Mouse (Mus musculus) liver, adult 2 months (tissue): ENCODE data around the gene Rnf168. TPM values are rescaled to one million over a fixed set of nuclear protein-coding genes. Genes with fewer than 3 reads are reported as not detected.

ENCODE experiments used
- DNase-seq: peaks from one replicate; pipeline ENCODE4 v3.0.0-alpha.2; 2011; ENCODE audit warnings: low read depth, low spot score; ENCODE audit errors: extremely low read depth
- H3K27ac ChIP-seq: fragments of 200-500 bp; replicated peaks from 2 replicates; pipeline ENCODE4 v1.5.1; 2012; ENCODE audit warnings: low read depth, mild to moderate bottlenecking, control low read depth, inconsistent platforms, low read length; ENCODE audit not compliant: insufficient read depth
- H3K27me3 ChIP-seq: fragments of 200-500 bp; 2 replicates; pipeline ENCODE4 v1.6.1; 2012; ENCODE audit warnings: mild to moderate bottlenecking, moderate library complexity, low read length, inconsistent platforms; ENCODE audit not compliant: control insufficient read depth, insufficient read depth
- H3K36me3 ChIP-seq: fragments of 200-500 bp; 2 replicates; pipeline ENCODE4 v1.6.1; 2012; ENCODE audit warnings: low read length, inconsistent platforms; ENCODE audit not compliant: control insufficient read depth, insufficient read depth
- H3K4me1 ChIP-seq: fragments of 200-500 bp; 2 replicates; pipeline ENCODE4 v1.6.1; 2011; ENCODE audit warnings: low read length; ENCODE audit not compliant: control insufficient read depth, insufficient read depth
- H3K4me3 ChIP-seq: fragments of 200-500 bp; 2 replicates; pipeline ENCODE4 v1.5.1; 2011; ENCODE audit warnings: low read depth, mild to moderate bottlenecking, control low read depth, low read length, moderate library complexity; ENCODE audit not compliant: insufficient read depth
- H3K79me2 ChIP-seq: fragments of 200-500 bp; 2 replicates; pipeline ENCODE4 v1.6.1; 2012; ENCODE audit warnings: inconsistent platforms, mild to moderate bottlenecking, low read length, moderate library complexity; ENCODE audit not compliant: control insufficient read depth, insufficient read depth
- H3K9ac ChIP-seq: fragments of 200-500 bp; 2 replicates; pipeline ENCODE4 v1.6.1; 2012; ENCODE audit warnings: low read depth, mild to moderate bottlenecking, control low read depth, inconsistent platforms, low read length
- CTCF ChIP-seq: fragments of 200-500 bp; IDR thresholded peaks from 2 replicates; pipeline ENCODE4 v1.5.1; 2011; ENCODE audit warnings: low read depth, low read length, control low read depth
- POLR2A ChIP-seq: fragments of 200-500 bp; IDR thresholded peaks from 2 replicates; pipeline ENCODE4 v1.6.1; 2011; ENCODE audit warnings: low read length, control low read depth; ENCODE audit not compliant: insufficient read depth; ENCODE audit errors: extremely low read depth
- WGBS: fragments of 180-500 bp; shearing (Covaris S2); methylation state at CpG from one replicate; pipeline ENCODE4 v1.1.7; 2018; 5-methylcytosine and 5-hydroxymethylcytosine counted together
- polyA plus RNA-seq: library from polyadenylated mRNA; depleted of rRNA; stranded (reverse); fragments of >200 nt; gene quantifications from 2 replicates; pipeline ENCODE4 v1.2.3, GENCODE M21; 2012
- total RNA-seq: library from RNA; depleted of rRNA; stranded (reverse); fragments of >200 nt; gene quantifications from 2 replicates; pipeline ENCODE4 v1.2.3, GENCODE M21; 2014

Gene Rnf168
- total and polyA plus RNA-seq, 2 experiments = 5.1 to 7.3 TPM

DNA sequence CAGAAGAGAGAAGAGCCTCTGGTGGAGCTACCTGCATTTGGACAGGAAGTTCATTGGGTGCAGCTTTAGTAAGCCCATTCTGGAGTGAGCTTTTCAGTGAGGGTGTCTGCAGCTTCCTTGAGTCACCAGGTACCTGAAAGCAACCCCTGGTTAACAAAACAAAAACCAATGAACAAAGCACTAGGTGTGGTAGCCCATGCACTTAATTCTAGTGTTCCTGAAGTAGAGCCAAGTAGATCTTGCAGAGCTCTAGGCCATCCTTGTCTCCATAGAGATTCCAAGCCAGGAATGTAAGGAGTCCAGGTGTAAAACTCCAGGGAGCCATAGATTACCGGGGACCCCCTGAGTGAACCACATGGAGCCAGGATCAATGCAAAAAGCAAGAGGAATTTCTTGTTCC, 25.8 kb downstream of the Rnf168 start:
- Histone ChIP-seq H3K9ac (no peak overlapping the region), H3K79me2 (no peaks in the 10 kb centered on the region), H3K36me3 (peaks cover 13% of the 10 kb centered on the region), H3K4me1 (no peaks in the 10 kb centered on the region), H3K27me3 (no peaks in the 10 kb centered on the region), H3K4me3 (no peak overlapping the region), H3K27ac (no peak overlapping the region)
- no peak for DNase-seq
- TF ChIP-seq CTCF (no peak), POLR2A (no peak)
- 83% methylated on average over 1 of the region's 1 CpGs for WGBS

GRCm38 (mm10) chr16:32303886-32304285, 26.6 kb downstream of the Rnf168 start:
- Histone ChIP-seq H3K4me1 (no peaks in the 10 kb centered on the region), H3K9ac (no peak overlapping the region), H3K4me3 (no peak overlapping the region), H3K36me3 (peaks cover 7% of the 10 kb centered on the region), H3K27ac (no peak overlapping the region), H3K27me3 (no peaks in the 10 kb centered on the region), H3K79me2 (no peaks in the 10 kb centered on the region)
- 87% methylated on average over 7 of the region's 7 CpGs for WGBS
- no peak for DNase-seq
- TF ChIP-seq CTCF (no peak), POLR2A (no peak)

- no peak for DNase-seq
- H3K27ac ChIP-seq = no peak overlapping the region
- TF ChIP-seq POLR2A (no peak), CTCF (no peak)
- no peak overlapping the region for H3K4me3 ChIP-seq
- H3K4me1 ChIP-seq = no peaks in the 10 kb centered on the region
- H3K79me2 ChIP-seq = no peaks in the 10 kb centered on the region
- 89% methylated on average over 4 of the region's 4 CpGs for WGBS
- no peaks in the 10 kb centered on the region for H3K36me3 ChIP-seq
- H3K9ac ChIP-seq = no peak overlapping the region
- no peaks in the 10 kb centered on the region for H3K27me3 ChIP-seq
Measured at GRCm38 (mm10) chr16:32311970-32312369, 34.7 kb downstream of the Rnf168 start.

- no peaks in the 10 kb centered on the region for H3K27me3 ChIP-seq
- H3K4me3 ChIP-seq = no peak overlapping the region
- H3K4me1 ChIP-seq = no peaks in the 10 kb centered on the region
- H3K36me3 ChIP-seq = no peaks in the 10 kb centered on the region
- WGBS = 44% methylated on average over 5 of the region's 5 CpGs
- H3K27ac ChIP-seq = no peak overlapping the region
- no peak for DNase-seq
- TF ChIP-seq POLR2A (no peak), CTCF (no peak)
- no peaks in the 10 kb centered on the region for H3K79me2 ChIP-seq
- H3K9ac ChIP-seq = no peak overlapping the region
Measured at GRCm38 (mm10) chr16:32312386-32312785, 35.1 kb downstream of the Rnf168 start.

GRCm38 (mm10) chr16:32312859-32313258, 35.6 kb downstream of the Rnf168 start:
- Histone ChIP-seq H3K4me1 (no peaks in the 10 kb centered on the region), H3K27me3 (no peaks in the 10 kb centered on the region), H3K9ac (no peak overlapping the region), H3K36me3 (no peaks in the 10 kb centered on the region), H3K79me2 (no peaks in the 10 kb centered on the region), H3K27ac (no peak overlapping the region), H3K4me3 (no peak overlapping the region)
- WGBS = 83% methylated on average over 4 of the region's 4 CpGs
- no peak for DNase-seq
- TF ChIP-seq POLR2A = no peak

- TF ChIP-seq POLR2A (no peak), CTCF (no peak)
- DNase-seq = no peak
- WGBS = 85% methylated on average over 2 of the region's 2 CpGs
- Histone ChIP-seq H3K79me2 (no peaks in the 10 kb centered on the region), H3K27me3 (no peaks in the 10 kb centered on the region), H3K4me1 (no peaks in the 10 kb centered on the region), H3K36me3 (no peaks in the 10 kb centered on the region), H3K27ac (no peak overlapping the region), H3K4me3 (no peak overlapping the region), H3K9ac (no peak overlapping the region)
Measured at GRCm38 (mm10) chr16:32316601-32317000, 39.3 kb downstream of the Rnf168 start.
